Mouse (Mus musculus) midbrain, embryonic 16.5 days (tissue): ENCODE data around the gene Prkd1. TPM values are rescaled to one million over a fixed set of nuclear protein-coding genes. Genes with fewer than 3 reads are reported as not detected.
"Not testable (repeated sequence)": the region's sequence is repeated elsewhere in the genome, so short reads cannot be mapped to it uniquely, and the experiment has no call there.

Source experiments
- ATAC-seq: fragments of 200-750 bp; cut with Nextera tagmentation; 2 replicates; pipeline ENCODE4 v1.8.0; 2017; ENCODE audit warnings: moderate TSS enrichment
- H3K27ac ChIP-seq: fragments of 300-500 bp; sonication (generic); 2 replicates; pipeline ENCODE4 v1.5.1; 2014; ENCODE audit warnings: mild to moderate bottlenecking, low read length, mixed read lengths
- H3K27me3 ChIP-seq: fragments of 300-500 bp; sonication (generic); 2 replicates; pipeline ENCODE4 v1.6.1; 2014; ENCODE audit warnings: low read depth, low read length, mixed read lengths; ENCODE audit not compliant: control insufficient read depth, insufficient read depth
- H3K36me3 ChIP-seq: fragments of 300-500 bp; sonication (generic); 2 replicates; pipeline ENCODE4 v1.6.1; 2014; ENCODE audit warnings: mild to moderate bottlenecking, low read length, moderate library complexity, mixed read lengths; ENCODE audit not compliant: control insufficient read depth, insufficient read depth
- H3K4me1 ChIP-seq: fragments of 300-500 bp; sonication (generic); 2 replicates; pipeline ENCODE4 v1.6.1; 2014; ENCODE audit warnings: mild to moderate bottlenecking, low read length, mixed read lengths; ENCODE audit not compliant: control insufficient read depth, insufficient read depth
- H3K4me2 ChIP-seq: fragments of 300-500 bp; sonication (generic); 2 replicates; pipeline ENCODE4 v1.6.1; 2014; ENCODE audit warnings: mild to moderate bottlenecking, low read length, mixed read lengths
- H3K4me3 ChIP-seq: fragments of 300-500 bp; sonication (generic); 2 replicates; pipeline ENCODE4 v1.5.1; 2014; ENCODE audit warnings: low read depth, mild to moderate bottlenecking, low read length, moderate library complexity, mixed read lengths
- H3K9ac ChIP-seq: fragments of 300-500 bp; sonication (generic); 2 replicates; pipeline ENCODE4 v1.6.1; 2014; ENCODE audit warnings: low read depth, low read length, mixed read lengths
- H3K9me3 ChIP-seq: fragments of 300-500 bp; sonication (generic); replicated peaks from 2 replicates; pipeline ENCODE4 v1.6.1; 2014; ENCODE audit warnings: mild to moderate bottlenecking, low read length, mixed read lengths; ENCODE audit not compliant: control insufficient read depth, poor library complexity, severe bottlenecking
- WGBS: fragments of 180-500 bp; shearing (Covaris S2); extraction: QIAGEN DNeasy Blood & Tissue Kit; methylation state at CpG from one replicate; pipeline ENCODE4 v1.1.7; 2014; 5-methylcytosine and 5-hydroxymethylcytosine counted together
- polyA plus RNA-seq: library from polyadenylated mRNA; unstranded; fragments of >200 nt; fragmentation: Nextera tagmentation; extraction: Ambion mirVana; gene quantifications from 2 replicates; pipeline ENCODE4 v1.2.1, GENCODE M21; 2015

Prkd1 gene
- polyA plus RNA-seq: 2.0 and 2.1 TPM in 2 replicates

DNA sequence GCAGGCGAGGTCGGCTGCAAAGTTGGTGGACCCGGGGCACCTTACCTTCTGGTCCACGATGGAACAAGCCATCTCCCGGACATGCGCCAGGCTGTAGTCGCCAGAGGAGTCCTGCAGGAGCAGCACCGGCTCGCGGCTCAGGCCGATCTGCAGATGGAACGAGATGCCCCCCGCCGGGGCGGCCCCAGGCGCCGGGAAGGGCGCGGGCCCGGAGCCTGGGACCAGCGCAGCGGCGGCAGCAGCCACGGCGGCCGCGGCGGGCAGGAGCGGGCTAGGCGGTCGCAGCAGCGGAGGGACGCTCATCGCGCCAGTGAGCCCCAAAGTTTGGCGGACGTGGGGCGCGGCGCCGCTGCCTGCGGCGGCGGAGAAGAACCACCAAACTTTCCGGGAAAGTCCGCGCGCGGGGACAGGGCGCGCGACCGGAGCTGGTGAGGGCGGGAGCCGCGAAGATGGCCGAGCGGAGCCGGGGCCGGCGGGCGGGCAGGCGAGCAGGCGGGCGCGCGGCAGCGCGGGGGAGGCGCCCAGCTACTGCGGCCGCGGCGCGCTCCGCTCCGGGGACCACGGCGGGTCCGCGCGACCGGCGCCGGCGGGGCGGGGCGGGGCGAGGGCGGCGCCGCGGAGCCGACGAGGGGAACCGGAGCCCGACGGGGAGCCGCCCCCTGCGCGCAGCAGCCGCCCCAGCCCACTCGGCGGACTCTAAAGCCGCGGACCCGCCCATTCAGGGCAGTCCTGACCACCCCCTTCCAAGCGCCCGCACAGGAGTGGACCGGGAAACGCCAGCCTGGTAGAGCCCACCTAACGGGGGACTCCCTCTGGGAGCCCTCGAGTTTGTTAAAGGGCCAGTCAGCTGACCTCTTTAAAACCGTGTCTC, at the start of gene Prkd1:
Gene Prkd1 (minus strand): TSS at position 428 of the 871 bp plus-strand sequence.
- peak within 1 kb of the TSS; percentile 75 for H3K4me2 ChIP-seq
- no peaks in the 10 kb centered on the region for H3K36me3 ChIP-seq
- H3K4me1 ChIP-seq: peaks cover 8% of the 10 kb centered on the region
- peak within 1 kb of the TSS; percentile 71 for H3K4me3 ChIP-seq
- H3K9ac ChIP-seq: peak within 1 kb of the TSS; percentile 72
- ATAC-seq: peak; percentile 93
- H3K27me3 ChIP-seq: peaks cover 6% of the 10 kb centered on the region; the same call in 1 of the 2 replicates
- under 1% methylated on average over 66 of the region's 114 CpGs for WGBS
- no peaks in the 10 kb centered on the region for H3K9me3 ChIP-seq
- no peak within 1 kb of the TSS for H3K27ac ChIP-seq

DNA sequence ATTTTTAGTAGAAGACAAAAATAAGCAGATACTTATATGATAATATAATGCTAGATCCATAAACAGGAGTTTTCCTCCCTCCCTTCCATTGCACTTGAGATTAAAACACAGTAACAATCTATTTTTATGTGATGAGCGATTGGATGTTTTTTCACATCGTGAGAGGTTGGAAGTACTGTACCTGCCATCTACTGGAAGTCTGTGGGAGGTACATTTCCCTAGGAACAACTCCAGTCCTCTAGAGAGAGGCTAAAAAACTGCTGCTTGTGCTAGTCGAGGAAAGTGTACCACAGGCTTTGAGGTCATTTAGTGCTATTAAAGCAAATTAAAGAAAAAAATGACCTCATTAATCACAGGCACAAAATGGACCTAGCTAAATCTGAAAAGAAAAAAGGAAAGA, 48.6 kb upstream of the Prkd1 start:
- no peaks in the 10 kb centered on the region for H3K9me3 ChIP-seq
- peak; percentile 87 for ATAC-seq
- H3K4me3 ChIP-seq: no peak overlapping the region
- no peak overlapping the region for H3K9ac ChIP-seq
- no peaks in the 10 kb centered on the region for H3K36me3 ChIP-seq
- no peak overlapping the region for H3K4me2 ChIP-seq
- WGBS: 12% methylated on average over 3 of the region's 3 CpGs
- no peak overlapping the region for H3K27ac ChIP-seq
- H3K4me1 ChIP-seq: no peaks in the 10 kb centered on the region
- H3K27me3 ChIP-seq: no peaks in the 10 kb centered on the region

DNA sequence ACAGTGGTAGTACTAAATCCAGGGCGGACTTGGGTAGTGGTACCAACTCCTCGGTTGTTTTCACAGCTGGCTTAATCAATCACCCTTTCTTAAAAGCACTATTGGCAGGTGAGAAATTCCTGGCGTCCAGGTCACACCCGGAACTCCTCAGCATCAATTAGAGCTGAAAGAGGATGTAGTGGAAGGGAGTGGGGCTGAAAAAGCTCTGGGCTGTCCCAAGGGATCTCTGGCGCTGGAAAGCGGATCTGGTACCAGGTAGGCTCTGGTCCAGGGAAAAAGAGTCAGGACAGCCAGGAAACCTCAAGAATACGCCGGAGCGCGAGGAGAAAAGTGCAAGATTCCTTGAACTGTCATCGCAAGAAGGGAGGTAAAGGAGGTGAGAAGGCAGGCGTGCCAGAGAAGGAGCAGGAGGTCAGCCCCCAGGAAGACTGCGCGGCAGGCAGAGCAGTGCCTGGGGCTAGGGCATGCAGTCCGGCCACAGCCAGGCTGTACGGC, 675 bp downstream of the Prkd1 start:
- Histone ChIP-seq H3K27ac (no peak overlapping the region), H3K9me3 (no peaks in the 10 kb centered on the region), H3K4me3 (peak overlapping the region; percentile 71), H3K9ac (peak overlapping the region; percentile 72), H3K4me2 (peak overlapping the region; percentile 75), H3K27me3 (peaks cover 6% of the 10 kb centered on the region; the same call in 1 of the 2 replicates), H3K36me3 (no peaks in the 10 kb centered on the region), H3K4me1 (peaks cover 8% of the 10 kb centered on the region)
- peak; percentile 8; the same call in 1 of the 2 replicates for ATAC-seq
- 3% methylated on average over 16 of the region's 16 CpGs for WGBS

DNA sequence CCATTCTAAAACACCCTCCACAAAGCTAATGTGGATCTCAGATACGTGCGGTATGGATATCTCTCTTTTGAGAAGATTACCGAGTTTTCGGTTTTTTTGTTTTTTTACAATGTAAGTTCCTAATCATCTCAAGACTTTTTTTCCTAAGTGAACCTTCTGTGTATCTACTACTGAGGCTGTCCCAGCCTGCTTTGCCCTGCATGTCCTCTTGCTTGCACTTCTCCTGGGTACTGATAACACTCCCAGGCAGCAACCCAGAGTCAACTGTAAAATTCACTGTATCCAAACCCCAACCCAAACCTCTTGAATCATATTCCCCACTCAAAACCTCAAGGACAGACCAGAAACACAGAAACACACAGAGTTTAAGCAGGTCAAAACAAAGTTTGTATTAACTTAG, 2.0 kb downstream of the Prkd1 start:
- Histone ChIP-seq H3K4me3 (no peak overlapping the region), H3K9me3 (no peaks in the 10 kb centered on the region), H3K27me3 (peaks cover 6% of the 10 kb centered on the region; the same call in 1 of the 2 replicates), H3K4me1 (peaks cover 8% of the 10 kb centered on the region), H3K27ac (no peak overlapping the region), H3K9ac (no peak overlapping the region), H3K4me2 (no peak overlapping the region), H3K36me3 (no peaks in the 10 kb centered on the region)
- ATAC-seq: no peak
- WGBS: 96% methylated on average over 4 of the region's 4 CpGs

DNA sequence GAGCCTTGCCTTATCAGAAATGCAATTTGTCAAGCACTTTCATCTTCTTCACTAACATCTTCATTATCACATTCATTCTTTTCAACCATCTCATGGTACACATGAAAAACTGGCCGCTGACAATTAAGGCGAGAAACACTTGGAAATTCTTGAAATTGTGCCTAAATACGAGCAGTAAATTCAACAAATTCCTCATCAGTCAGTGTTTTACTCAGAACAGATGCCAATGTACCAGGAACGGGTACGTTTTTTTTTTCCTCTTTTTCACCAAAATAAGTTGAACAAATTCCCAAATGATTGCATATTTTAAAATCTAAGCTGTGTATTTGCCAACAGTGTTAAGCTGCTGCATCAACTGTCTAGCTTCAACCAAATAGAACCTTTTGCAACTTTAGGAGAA, 6.2 kb downstream of the Prkd1 start:
- no peak overlapping the region for H3K27ac ChIP-seq
- 86% methylated on average over 5 of the region's 5 CpGs for WGBS
- H3K27me3 ChIP-seq: peaks cover 2% of the 10 kb centered on the region; the same call in 1 of the 2 replicates
- H3K9me3 ChIP-seq: no peaks in the 10 kb centered on the region; the same call in 1 of the 2 replicates
- H3K4me3 ChIP-seq: no peak overlapping the region
- H3K4me1 ChIP-seq: peaks cover 1% of the 10 kb centered on the region; the same call in 1 of the 2 replicates
- H3K9ac ChIP-seq: no peak overlapping the region
- no peak for ATAC-seq
- H3K4me2 ChIP-seq: no peak overlapping the region
- no peaks in the 10 kb centered on the region for H3K36me3 ChIP-seq

DNA sequence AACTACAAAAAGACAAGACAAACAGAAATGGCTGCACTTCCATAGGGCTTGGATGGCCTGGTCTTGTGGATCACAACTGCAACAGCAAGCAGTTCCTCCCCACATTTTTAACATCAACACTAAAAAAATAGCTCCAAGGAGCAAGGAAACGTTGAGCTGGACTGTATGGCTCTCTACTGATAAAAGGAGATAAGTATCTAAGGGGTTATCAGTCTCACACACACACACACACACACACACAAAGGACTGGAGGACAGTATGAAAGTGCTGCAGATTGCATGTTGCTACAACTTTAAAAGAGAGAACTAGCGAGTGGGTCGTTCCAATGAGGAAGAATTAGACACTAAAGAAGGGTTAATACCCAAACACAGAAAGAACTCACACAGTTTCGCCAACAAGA, 8.7 kb downstream of the Prkd1 start:
- 84% methylated on average over 4 of the region's 4 CpGs for WGBS
- Histone ChIP-seq H3K4me2 (no peak overlapping the region), H3K9ac (no peak overlapping the region), H3K9me3 (no peaks in the 10 kb centered on the region; the same call in 1 of the 2 replicates), H3K4me3 (no peak overlapping the region), H3K4me1 (no peaks in the 10 kb centered on the region), H3K27ac (no peak overlapping the region), H3K36me3 (no peaks in the 10 kb centered on the region), H3K27me3 (no peaks in the 10 kb centered on the region)
- no peak for ATAC-seq

GRCm38 (mm10) chr12:50634436-50634835, 14.5 kb downstream of the Prkd1 start:
- no peaks in the 10 kb centered on the region for H3K4me1 ChIP-seq
- no peaks in the 10 kb centered on the region; the same call in 1 of the 2 replicates for H3K9me3 ChIP-seq
- no peak overlapping the region for H3K4me3 ChIP-seq
- H3K9ac ChIP-seq: no peak overlapping the region
- no peak overlapping the region for H3K4me2 ChIP-seq
- H3K27ac ChIP-seq: no peak overlapping the region
- WGBS: 85% methylated on average over 6 of the region's 6 CpGs
- H3K36me3 ChIP-seq: no peaks in the 10 kb centered on the region
- no peak for ATAC-seq
- H3K27me3 ChIP-seq: no peaks in the 10 kb centered on the region

DNA sequence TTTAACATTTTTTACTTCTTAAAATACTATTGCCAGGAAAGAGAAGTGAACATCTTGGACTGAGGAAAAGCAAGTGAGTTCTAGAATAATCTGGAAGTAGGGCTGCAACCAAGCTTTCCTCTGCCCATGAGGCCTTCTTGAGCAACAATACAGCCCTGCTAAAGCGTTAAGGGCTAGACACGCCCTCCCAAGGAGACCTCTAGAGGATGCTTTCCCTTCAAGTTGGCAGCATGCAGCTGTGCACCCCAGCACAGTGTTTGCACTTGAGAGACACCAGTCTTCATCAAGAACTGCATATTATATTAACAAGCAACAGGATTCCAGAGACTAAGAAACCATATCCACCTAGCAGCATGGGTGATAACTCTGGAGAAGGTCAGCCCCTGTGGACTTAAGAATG, 22.8 kb downstream of the Prkd1 start:
- not testable (repeated sequence) for H3K27ac ChIP-seq, H3K4me1 ChIP-seq, H3K4me2 ChIP-seq, H3K9me3 ChIP-seq, H3K36me3 ChIP-seq, H3K4me3 ChIP-seq, H3K27me3 ChIP-seq, ATAC-seq, H3K9ac ChIP-seq
- WGBS: 83% methylated on average over 2 of the region's 2 CpGs

GRCm38 (mm10) chr12:50624175-50624574, 24.7 kb downstream of the Prkd1 start:
- Histone ChIP-seq H3K27ac (no peak overlapping the region), H3K36me3 (no peaks in the 10 kb centered on the region), H3K9me3 (no peaks in the 10 kb centered on the region), H3K4me2 (no peak overlapping the region), H3K9ac (no peak overlapping the region), H3K4me1 (no peaks in the 10 kb centered on the region), H3K27me3 (no peaks in the 10 kb centered on the region), H3K4me3 (no peak overlapping the region)
- WGBS: 57% methylated on average over 4 of the region's 4 CpGs
- no peak for ATAC-seq
